Mouse (Mus musculus) heart, adult 18-20 months (tissue): ENCODE results near the gene 0610010K14Rik. TPM values are rescaled to one million over a fixed set of nuclear protein-coding genes. Genes with fewer than 3 reads are reported as not detected.

Source experiments
- DNase-seq, 2 experiments: peaks; one replicate each; pipeline ENCODE4 v3.0.0; 2021 to 2022; ENCODE audit warnings: mixed read lengths in 1 of 2
- long read RNA-seq, 2 experiments: library from polyadenylated mRNA; stranded (forward); transcript quantifications; one replicate each; pipeline ENCODE4 v2.0.0; 2021
- total RNA-seq, 2 experiments: library from RNA; stranded (reverse); gene quantifications; 2 replicates each; pipeline ENCODE4 v1.2.3; 2021

Gene 0610010K14Rik
- 10 to 100 TPM; 29.1 to 30.6 TPM for total RNA-seq
- long read RNA-seq, experiment 1, transcript 0610010K14Rik-208 (6 exons, 880 nt), result major isoform, 6 of 26 reads
- long read RNA-seq, experiment 1, partial matches to known transcripts, result 5 of 26 reads
- long read RNA-seq, experiment 1, other reads (novel, unspliced or antisense), result 5 of 26 reads
- long read RNA-seq, experiment 2, transcript 0610010K14Rik-208 (6 exons, 880 nt), result major isoform, 5 of 24 reads
- long read RNA-seq, experiment 2, partial matches to known transcripts, result 1 of 24 reads
- long read RNA-seq, experiment 2, other reads (novel, unspliced or antisense), result 5 of 24 reads

DNA sequence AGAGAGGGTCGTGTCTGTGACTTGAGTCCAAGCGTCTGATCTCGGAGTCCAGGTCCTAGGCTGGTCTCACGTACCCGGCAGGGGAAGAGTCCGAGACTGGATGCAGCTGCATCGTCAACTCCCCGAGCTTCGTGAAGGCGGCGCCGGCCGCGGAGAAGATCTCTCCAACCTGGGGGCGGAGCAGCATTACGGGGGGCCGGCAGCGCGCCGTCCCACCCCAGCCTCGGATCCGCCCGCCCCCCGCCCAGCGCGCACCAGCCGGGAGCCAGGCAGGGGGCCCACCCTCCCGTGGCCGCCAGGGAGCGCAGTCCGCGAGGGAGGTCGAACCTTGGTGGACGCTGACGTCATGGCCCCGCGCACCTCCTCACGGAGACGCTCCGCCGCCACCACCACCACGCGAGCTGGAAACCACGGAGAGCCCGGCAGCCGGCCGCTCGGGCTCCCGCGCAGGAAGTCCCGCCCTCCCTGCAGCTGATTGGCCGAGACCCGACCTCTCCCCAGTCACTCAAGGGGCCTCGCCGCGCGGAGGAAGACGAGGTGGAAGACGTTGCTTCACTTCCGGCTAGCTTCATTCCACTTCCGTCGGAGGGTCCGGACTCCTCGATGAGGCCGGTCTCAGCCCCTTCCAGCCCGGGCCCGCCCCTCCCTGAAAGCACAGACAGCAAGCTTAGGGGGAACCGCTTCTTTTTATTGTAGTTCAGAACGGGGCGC lies at the start of gene 0610010K14Rik:
TSS of gene 0610010K14Rik (minus strand) at position 458 of the 711 bp plus-strand sequence.
- peak; percentile 99 for DNase-seq

- DNase-seq, result no peak
Measured at GRCm38 (mm10) chr11:70285686-70286085, 48.0 kb upstream of the 0610010K14Rik start.

- no peak for DNase-seq
Measured at GRCm38 (mm10) chr11:70284757-70285156, 47.0 kb upstream of the 0610010K14Rik start.

- no peak for DNase-seq
Measured at GRCm38 (mm10) chr11:70283666-70284065, 46.0 kb upstream of the 0610010K14Rik start.

GRCm38 (mm10) chr11:70280441-70280840 lies 42.7 kb upstream of the 0610010K14Rik start:
- DNase-seq, result peak in 1 of 2 experiments; percentile 24

GRCm38 (mm10) chr11:70278961-70279360 lies 41.2 kb upstream of the 0610010K14Rik start:
- DNase-seq, result no peak

DNA sequence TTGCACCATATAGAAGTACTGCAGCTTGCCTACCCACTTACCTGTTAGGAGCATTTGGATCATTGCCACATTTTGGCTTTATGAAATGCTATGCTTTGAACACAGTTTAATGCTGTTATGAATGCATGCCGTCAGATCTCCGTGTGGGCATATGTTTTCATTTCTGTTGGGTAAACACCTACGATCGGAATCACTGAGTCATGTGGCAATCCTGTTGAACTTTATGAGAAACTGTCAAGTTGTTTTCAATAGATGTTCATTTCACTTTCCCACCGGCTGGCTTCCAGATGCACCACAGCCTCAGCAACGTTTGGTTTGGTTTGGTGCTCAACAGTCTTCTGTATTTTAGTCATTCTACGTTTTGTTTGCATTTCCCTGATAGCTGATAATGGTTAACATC lies 33.9 kb upstream of the 0610010K14Rik start:
- no peak for DNase-seq

GRCm38 (mm10) chr11:70266405-70266804 lies 28.7 kb upstream of the 0610010K14Rik start:
- DNase-seq, result peak; percentile 67 to 77

DNA sequence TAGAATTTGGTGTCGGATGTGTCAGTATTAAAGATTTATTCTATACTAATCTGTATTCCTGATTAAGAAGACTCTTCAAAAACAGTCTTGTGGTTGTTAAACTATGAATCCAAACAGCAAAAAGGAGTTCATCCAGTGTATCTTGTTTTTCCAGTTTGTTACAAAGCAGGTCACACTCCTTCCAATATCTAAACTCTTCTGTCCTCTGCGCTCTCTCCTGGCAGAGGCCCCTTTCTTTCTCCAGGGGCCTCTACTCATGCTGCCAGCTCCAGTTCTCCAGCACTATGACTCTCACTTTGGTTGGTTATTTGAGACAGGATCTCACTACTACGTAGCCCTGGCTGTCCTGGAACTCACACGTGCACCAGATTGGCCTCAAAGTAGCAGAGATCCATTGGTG lies 28.1 kb upstream of the 0610010K14Rik start:
- DNase-seq, result no peak

DNA sequence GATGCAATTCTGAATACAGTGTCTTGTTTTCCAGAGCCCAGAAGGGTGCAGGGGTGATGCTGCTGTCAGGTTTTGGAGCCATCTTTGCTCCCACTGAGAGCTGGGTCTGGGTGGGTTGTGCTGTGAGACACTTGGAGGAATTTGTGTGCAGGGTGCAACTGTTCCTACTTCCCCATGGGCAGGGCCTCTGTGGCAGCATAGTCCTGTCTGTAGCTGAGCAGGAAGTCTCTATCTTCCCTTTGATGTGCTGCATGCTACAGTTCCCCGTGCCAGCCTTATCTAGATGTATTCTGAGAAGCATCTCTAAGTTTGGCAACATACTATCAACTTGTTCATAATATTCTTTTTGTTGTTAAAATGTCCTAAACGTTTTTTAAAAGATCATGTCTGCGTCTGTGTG lies 27.5 kb upstream of the 0610010K14Rik start:
- DNase-seq, result no peak

DNA sequence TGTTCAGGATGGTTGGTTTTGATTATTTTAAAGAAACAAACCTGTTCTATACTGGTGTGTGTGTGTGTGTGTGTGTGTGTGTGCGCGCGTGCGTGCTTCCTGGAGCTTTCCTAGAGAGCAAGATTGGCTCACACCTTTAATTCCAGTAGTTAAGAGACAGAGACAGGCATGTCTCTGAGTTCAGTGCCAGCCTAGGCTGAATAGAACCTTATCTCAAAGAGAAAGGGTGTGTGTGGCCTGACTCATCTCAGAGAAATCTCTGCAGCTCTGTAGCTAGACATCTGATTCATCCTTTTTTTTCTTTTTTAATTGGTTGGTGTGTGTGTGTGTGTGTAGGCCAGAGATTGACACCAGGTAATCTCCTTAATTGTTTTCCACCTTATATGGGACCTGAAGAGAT lies 21.3 kb upstream of the 0610010K14Rik start:
- no peak for DNase-seq

- DNase-seq, result peak; percentile 67 to 69
Measured at GRCm38 (mm10) chr11:70254931-70255531, 17.3 kb upstream of the 0610010K14Rik start, which contains the start of gene Alox12. TSS of gene Alox12 (minus strand) at chr11:70255353.

- DNase-seq, result peak in 1 of 2 experiments; percentile 17
Measured at GRCm38 (mm10) chr11:70254337-70254736, 16.6 kb upstream of the 0610010K14Rik start.

GRCm38 (mm10) chr11:70251853-70252252 lies 14.1 kb upstream of the 0610010K14Rik start:
- no peak for DNase-seq

DNA sequence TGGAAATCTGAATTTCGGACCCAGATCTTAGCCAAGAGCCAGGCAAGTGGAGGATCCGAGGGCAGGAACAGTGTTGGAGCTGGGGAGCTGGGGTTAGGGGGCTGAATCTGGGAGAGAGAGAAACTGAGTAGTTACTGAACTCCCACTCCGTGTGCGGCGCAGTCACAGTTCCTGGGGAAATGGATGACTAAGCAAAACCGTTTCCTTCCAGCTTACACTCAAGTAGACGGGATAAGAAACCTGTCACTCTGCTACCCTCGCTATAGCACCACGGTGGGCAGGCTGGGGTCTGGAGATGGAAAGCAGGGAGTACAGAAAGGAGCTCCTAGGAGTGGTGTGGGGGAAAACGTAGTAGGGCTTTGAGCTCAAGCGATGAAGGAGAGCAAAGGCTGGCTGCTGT lies 12.4 kb upstream of the 0610010K14Rik start:
- DNase-seq, result no peak

GRCm38 (mm10) chr11:70247136-70247845 lies 9.6 kb upstream of the 0610010K14Rik start:
- DNase-seq, result peak; percentile 72 to 91

DNA sequence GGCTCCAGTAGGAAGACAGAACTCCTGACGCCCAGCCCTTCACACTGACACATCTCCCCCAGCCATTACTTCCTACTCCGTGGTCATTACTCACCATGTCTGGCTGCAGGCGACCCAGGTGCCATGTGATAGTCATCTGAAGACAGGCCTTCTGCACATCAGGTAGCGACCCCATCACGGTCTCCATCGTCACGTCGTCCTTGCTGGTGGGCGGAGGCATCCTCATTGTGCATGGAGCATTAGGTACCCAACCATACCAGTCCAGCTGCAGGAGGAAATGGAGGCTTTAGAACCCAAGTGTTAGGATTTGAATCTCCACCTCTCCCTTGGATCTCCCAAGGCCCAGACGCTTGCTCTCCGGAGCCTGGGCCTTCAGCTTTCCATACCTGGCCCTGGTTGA lies 4.9 kb upstream of the 0610010K14Rik start:
- no peak for DNase-seq

DNA sequence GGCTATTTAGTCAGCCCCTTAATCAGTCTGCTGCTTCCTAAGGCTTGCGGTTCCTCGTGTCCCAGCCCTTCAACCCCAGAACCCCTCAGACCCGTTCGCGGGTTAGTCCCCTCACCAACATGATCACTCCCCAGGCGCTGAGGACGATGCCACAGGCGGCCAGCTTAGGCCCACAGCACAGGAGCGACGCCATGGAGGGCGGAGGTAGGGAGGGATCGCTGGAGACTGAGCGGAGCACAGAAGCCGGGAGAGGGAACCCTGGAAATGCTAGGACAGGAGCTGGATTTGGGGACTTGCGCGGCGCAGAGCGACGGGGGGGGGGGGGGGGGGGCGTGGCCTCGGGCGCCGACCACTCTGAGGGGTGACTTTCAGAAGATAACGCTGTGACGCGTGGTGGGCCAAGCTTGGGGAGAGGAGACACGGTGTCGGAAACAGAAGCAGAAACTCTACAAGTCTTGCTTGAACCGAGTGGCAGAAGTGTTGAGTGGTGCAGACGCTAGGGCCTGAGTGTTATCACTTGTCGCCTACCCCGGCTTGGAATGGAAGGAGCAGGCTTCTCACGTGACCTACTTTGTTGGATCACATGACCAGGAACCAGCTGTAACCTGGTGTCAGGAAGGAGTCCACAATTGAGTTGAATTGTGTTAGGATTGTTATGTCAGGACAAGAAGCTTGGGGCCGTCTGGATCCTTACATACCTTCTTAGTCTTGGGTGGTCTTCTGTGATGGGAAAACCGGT lies 2.0 kb upstream of the 0610010K14Rik start, which contains the start of the genes Gm21988 and Rnasek:
TSS of gene Gm21988 (minus strand) at position 290 of the 739 bp plus-strand sequence.
TSS of gene Rnasek (minus strand) at position 302 of the 739 bp plus-strand sequence.
- peak; percentile 89 to 92 for DNase-seq

DNA sequence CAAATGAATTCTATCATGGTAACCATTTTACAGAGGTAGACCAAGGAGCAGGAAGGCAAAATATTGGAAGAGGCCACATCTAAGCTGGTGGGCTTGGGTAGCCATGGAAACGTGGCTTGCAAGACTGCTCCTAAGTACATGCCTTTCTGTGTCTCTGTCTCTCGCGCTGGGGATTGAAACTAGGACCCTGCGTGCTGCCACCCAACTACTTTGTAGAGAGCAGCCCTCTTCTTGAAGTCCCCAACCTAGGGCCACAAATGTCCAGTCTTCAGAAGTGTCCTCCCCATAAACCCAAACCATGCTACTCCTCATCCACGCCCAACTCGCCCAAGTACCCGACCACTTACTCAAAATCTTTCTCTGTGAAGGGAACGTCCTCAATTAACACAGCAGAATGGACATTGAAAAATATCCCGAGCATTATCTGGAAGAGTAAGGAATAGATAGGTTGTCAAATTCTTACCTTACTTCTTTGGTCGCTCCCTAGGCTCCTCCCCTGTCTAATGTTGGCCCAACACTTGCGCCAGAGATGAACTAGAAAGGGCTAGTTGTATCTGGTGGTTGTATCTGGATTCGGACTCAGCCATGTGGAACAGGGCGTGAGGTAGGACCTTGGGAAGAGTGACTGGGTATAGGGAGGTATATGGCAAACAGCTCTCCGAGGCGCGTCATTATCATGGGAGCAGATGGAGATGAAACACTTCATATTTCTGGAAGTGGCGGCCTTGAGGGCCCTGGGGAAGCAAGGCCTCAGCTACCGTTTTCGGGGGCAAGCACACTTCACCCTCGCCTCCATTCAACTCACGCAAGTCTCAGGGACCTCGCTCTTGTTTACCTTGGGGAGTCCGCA lies 1.1 kb upstream of the 0610010K14Rik start:
- peak in 1 of 2 experiments; percentile 52 for DNase-seq

GRCm38 (mm10) chr11:70236717-70237116 lies 997 bp downstream of the 0610010K14Rik start:
- peak in 1 of 2 experiments; percentile 38 for DNase-seq
